Mouse (Mus musculus): ENCODE measurements at regions not wholly inside any gene's neighbourhood (a gene's known extent, or its start where the extent isn't known, plus 50 kb on each side); places are given as distances from the start of the nearest gene placed in this dataset.

GRCm38 (mm10) chr3:78412669-78413419, 873.5 kb downstream of the Rapgef2 start:
- no peak for DNase-seq (ENCODE audit: low spot score in 2 of 2)
- intact Hi-C loops (cut with DNase I), result no loop called here

GRCm38 (mm10) chr3:78411395-78411794, 874.9 kb downstream of the Rapgef2 start:
- DNase-seq (ENCODE audit: low spot score in 2 of 2), result no peak
- intact Hi-C loops (cut with DNase I), result no loop called here

- intact Hi-C loops (cut with DNase I), result no loop called here
- no peak for DNase-seq (ENCODE audit: low spot score in 2 of 2)
These were observed 877.1 kb downstream of the Rapgef2 start for GRCm38 (mm10) chr3:78409237-78409636.

GRCm38 (mm10) chr3:78405760-78406467, 880.4 kb downstream of the Rapgef2 start:
- DNase-seq (ENCODE audit: low spot score in 2 of 2), result no peak

GRCm38 (mm10) chr3:78358377-78358776, 927.9 kb downstream of the Rapgef2 start:
- intact Hi-C loops (cut with DNase I), result no loop called here
- DNase-seq (ENCODE audit: low spot score in 2 of 2), result peak; percentile 78 to 80

More at GRCm38 (mm10) chr3:78405760-78406467, 880.4 kb downstream of the Rapgef2 start:
- intact Hi-C loops (cut with DNase I), result no loop called here

GRCm38 (mm10) chr3:78339891-78340290, 946.4 kb downstream of the Rapgef2 start:
- intact Hi-C loops (cut with DNase I), result no loop called here
- no peak for DNase-seq (ENCODE audit: low spot score in 2 of 2)

- intact Hi-C loops (cut with DNase I), result no loop called here
These were observed 974.5 kb downstream of the Rapgef2 start for GRCm38 (mm10) chr3:78311630-78312406.

GRCm38 (mm10) chr3:78300506-78300905, 985.8 kb downstream of the Rapgef2 start:
- no peak for DNase-seq (ENCODE audit: low spot score in 2 of 2)
- intact Hi-C loops (cut with DNase I), result no loop called here

More at GRCm38 (mm10) chr3:78311630-78312406, 974.5 kb downstream of the Rapgef2 start:
- DNase-seq (ENCODE audit: low spot score in 2 of 2), result peak; percentile 3 to 4

- no peak for DNase-seq (ENCODE audit: low spot score in 2 of 2)
- intact Hi-C loops (cut with DNase I), result no loop called here
These were observed 994.4 kb downstream of the Rapgef2 start for GRCm38 (mm10) chr3:78291894-78292293.

GRCm38 (mm10) chr3:78284071-78284470, 1002.2 kb downstream of the Rapgef2 start:
- DNase-seq (ENCODE audit: low spot score in 2 of 2), result no peak
- intact Hi-C loops (cut with DNase I), result no loop called here

- DNase-seq (ENCODE audit: low spot score in 2 of 2), result peak in 1 of 2 experiments; percentile 3
- intact Hi-C loops (cut with DNase I), result no loop called here
These were observed 1049.4 kb downstream of the Rapgef2 start for GRCm38 (mm10) chr3:78236920-78237319.

GRCm38 (mm10) chr3:78209729-78210128, 1076.6 kb downstream of the Rapgef2 start:
- DNase-seq (ENCODE audit: low spot score in 2 of 2), result no peak
- intact Hi-C loops (cut with DNase I), result no loop called here

- no peak for DNase-seq (ENCODE audit: low spot score in 2 of 2)
- intact Hi-C loops (cut with DNase I), result no loop called here
These were observed 1123.7 kb downstream of the Rapgef2 start for GRCm38 (mm10) chr3:78162601-78163000.

- DNase-seq (ENCODE audit: low spot score in 2 of 2), result peak; percentile 38 to 40
- intact Hi-C loops (cut with DNase I), result no loop called here
These were observed 1127.9 kb downstream of the Rapgef2 start for GRCm38 (mm10) chr3:78158450-78158849.
